Mouse (Mus musculus) G1E (cell line): ENCODE measurements around the gene Map4. TPM values are rescaled to one million over a fixed set of nuclear protein-coding genes. Genes with fewer than 3 reads are reported as not detected.
"Not testable (repeated sequence)": the region's sequence is repeated elsewhere in the genome, so short reads cannot be mapped to it uniquely, and the experiment has no call there.

ENCODE experiments used
- ATAC-seq: 2 replicates; pipeline ENCODE4 v1.8.0; 2016; ENCODE audit warnings: mild to moderate bottlenecking; ENCODE audit not compliant: insufficient number of reproducible peaks, poor library complexity, low FRiP score, severe bottlenecking; ENCODE audit errors: extremely low read depth
- DNase-seq: peaks from one replicate; pipeline ENCODE4 v3.0.0; 2012; ENCODE audit warnings: low spot score
- H3K27me3 ChIP-seq: 2 replicates; pipeline ENCODE4 v1.6.1; 2012; ENCODE audit warnings: mild to moderate bottlenecking, low read length, inconsistent platforms; ENCODE audit not compliant: insufficient read depth
- H3K36me3 ChIP-seq: replicated peaks from 2 replicates; pipeline ENCODE3; 2012; ENCODE audit warnings: mild to moderate bottlenecking, inconsistent platforms
- H3K4me1 ChIP-seq: 2 replicates; pipeline ENCODE4 v1.6.1; 2012; ENCODE audit warnings: low read depth, low read length, inconsistent platforms, mixed read lengths; ENCODE audit not compliant: insufficient read depth
- H3K4me3 ChIP-seq: 2 replicates; pipeline ENCODE4 v1.5.1; 2012; ENCODE audit warnings: low read depth, mild to moderate bottlenecking, inconsistent platforms, low read length, moderate library complexity, mixed read lengths
- H3K9me3 ChIP-seq: replicated peaks from 2 replicates; pipeline ENCODE4 v1.6.1; 2012; ENCODE audit warnings: inconsistent platforms
- CTCF ChIP-seq: IDR thresholded peaks from 2 replicates; pipeline ENCODE4 v1.5.1; 2012; ENCODE audit warnings: low read depth, low read length, inconsistent platforms, mixed read lengths
- GATA1 ChIP-seq: IDR thresholded peaks from 2 replicates; pipeline ENCODE4 v1.6.1; 2012; ENCODE audit warnings: borderline replicate concordance, low read length, inconsistent platforms, mixed read lengths
- GATA2 ChIP-seq: IDR thresholded peaks from 2 replicates; pipeline ENCODE4 v1.6.1; 2012; ENCODE audit warnings: low read depth, low read length, inconsistent platforms, borderline replicate concordance
- POLR2AphosphoS5 ChIP-seq: IDR thresholded peaks from 2 replicates; pipeline ENCODE4 v1.6.1; 2012; ENCODE audit warnings: low read depth, low read length, inconsistent platforms; ENCODE audit not compliant: insufficient replicate concordance
- TAL1 ChIP-seq: conservative IDR thresholded peaks from 2 replicates; pipeline ENCODE4 v1.6.1; 2012; ENCODE audit warnings: low read depth, low read length, inconsistent platforms, mixed read lengths
- polyA plus RNA-seq: library from polyadenylated mRNA; stranded (reverse); fragments of >175 nt; gene quantifications from 2 replicates; pipeline ENCODE4 v1.2.3, GENCODE M21; 2012
- total RNA-seq, 2 experiments: library from RNA; stranded (forward) in 1 of 2; stranded (reverse) in 1 of 2; fragments of 200-1000 nt in 1 of 2; fragments of >200 nt in 1 of 2; fragmentation: Nextera tagmentation in 1 of 2; gene quantifications; 2 replicates each; pipeline ENCODE4 v1.2.3; 2014 to 2017

Map4 gene
- total and polyA plus RNA-seq, 3 experiments = 27.2 to 69.3 (median 47.5) TPM

DNA sequence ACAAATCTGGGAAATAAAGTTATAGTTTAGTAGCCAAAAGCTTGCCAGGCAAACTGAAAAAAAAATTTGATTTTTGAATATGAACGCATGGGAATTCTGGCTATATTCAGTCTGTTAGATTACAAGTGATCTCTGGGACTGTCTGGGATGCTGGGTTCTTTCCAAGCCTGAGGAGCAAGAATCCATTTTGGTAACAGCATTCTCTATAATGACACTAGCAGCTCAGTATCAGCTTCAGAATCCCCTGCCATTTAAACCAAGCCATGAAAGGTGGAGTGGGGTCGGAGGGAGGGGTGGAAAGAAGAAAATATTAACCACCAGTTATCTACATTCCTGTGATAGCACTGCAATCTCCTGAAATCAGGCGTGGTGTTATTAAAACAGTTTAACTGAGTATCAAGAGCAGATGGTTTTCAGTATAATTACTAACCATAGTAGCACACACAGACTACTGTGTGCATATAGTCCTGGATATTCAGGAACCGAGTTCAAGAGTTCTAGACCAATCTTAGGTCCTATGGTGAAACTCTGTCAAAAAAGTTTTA, 38.6 kb downstream of the Map4 start:
- Histone ChIP-seq H3K27me3 (no peaks in the 10 kb centered on the region), H3K4me1 (peaks cover 27% of the 10 kb centered on the region), H3K4me3 (no peak overlapping the region), H3K9me3 (no peaks in the 10 kb centered on the region), H3K36me3 (no peaks in the 10 kb centered on the region)
- TF ChIP-seq CTCF = no peak
- TF ChIP-seq TAL1 = no peak
- TF ChIP-seq GATA2 = no peak
- TF ChIP-seq POLR2AphosphoS5 = no peak
- TF ChIP-seq GATA1 = no peak
- no peak for DNase-seq
- ATAC-seq = no peak

- not testable (repeated sequence) for H3K36me3 ChIP-seq, H3K27me3 ChIP-seq, H3K4me3 ChIP-seq, DNase-seq, ATAC-seq, H3K9me3 ChIP-seq
- H3K4me1 ChIP-seq = peaks cover 27% of the 10 kb centered on the region
These were observed 40.5 kb downstream of the Map4 start for GRCm38 (mm10) chr9:109971711-109972110.

DNA sequence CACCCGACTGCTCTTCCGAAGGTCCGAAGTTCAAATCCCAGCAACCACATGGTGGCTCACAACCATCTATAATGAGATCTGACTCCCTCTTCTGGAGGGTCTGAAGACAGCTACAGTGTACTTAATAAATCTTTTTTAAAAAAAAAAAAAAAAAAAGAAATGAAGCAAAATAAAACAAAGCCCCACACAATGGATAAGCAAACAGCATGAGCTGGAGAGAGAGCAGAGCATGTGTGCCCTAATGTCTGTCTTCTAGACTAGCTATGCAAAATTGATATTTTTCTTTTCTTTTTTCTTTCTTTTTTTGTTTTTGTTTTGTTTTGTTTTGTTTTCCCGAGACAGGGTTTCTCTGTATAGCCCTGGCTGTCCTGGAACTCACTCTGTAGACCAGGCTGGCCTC, 49.0 kb downstream of the Map4 start:
- ATAC-seq, H3K4me1 ChIP-seq, H3K27me3 ChIP-seq, H3K9me3 ChIP-seq, H3K4me3 ChIP-seq, DNase-seq: not testable (repeated sequence)
- peaks cover 10% of the 10 kb centered on the region for H3K36me3 ChIP-seq

GRCm38 (mm10) chr9:109985416-109985815, 54.2 kb downstream of the Map4 start:
- Histone ChIP-seq H3K4me3 (no peak overlapping the region), H3K27me3 (no peaks in the 10 kb centered on the region), H3K36me3 (peaks cover 6% of the 10 kb centered on the region), H3K4me1 (no peaks in the 10 kb centered on the region), H3K9me3 (no peaks in the 10 kb centered on the region)
- ATAC-seq (peak; percentile 57), DNase-seq (peak; percentile 25)
- TF ChIP-seq POLR2AphosphoS5 (no peak), CTCF (peak; percentile 40; the same call in 1 of the 2 replicates)

- Histone ChIP-seq H3K27me3 (no peaks in the 10 kb centered on the region), H3K9me3 (no peaks in the 10 kb centered on the region), H3K4me1 (no peaks in the 10 kb centered on the region), H3K36me3 (no peaks in the 10 kb centered on the region), H3K4me3 (no peak overlapping the region)
- ATAC-seq (no peak), DNase-seq (no peak)
- TF ChIP-seq CTCF = no peak
- TF ChIP-seq GATA2 = no peak
- TF ChIP-seq TAL1 = no peak
- no peak for TF ChIP-seq POLR2AphosphoS5
- TF ChIP-seq GATA1 = no peak
These were observed 57.8 kb downstream of the Map4 start for GRCm38 (mm10) chr9:109989084-109989483.

DNA sequence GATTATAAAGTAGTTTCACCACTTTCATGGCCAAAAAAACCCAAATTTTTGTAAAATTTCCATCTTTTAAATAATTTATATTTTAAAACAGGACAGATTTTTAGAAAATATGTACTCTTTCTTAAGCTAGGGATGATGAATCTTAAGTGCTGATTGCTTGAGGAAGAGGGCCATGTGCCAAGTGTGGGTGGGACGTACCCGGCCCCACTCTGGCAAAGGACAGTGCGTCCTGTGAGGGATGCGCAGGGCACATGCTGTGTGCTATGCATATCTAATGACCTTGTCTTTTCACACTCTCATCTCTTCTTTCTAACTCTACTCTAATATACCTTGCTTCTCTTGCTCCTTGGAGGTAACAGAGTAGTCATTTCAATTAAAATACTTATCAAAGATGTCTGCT, 66.2 kb downstream of the Map4 start:
- no peak for ATAC-seq
- no peak overlapping the region for H3K4me3 ChIP-seq
- H3K36me3 ChIP-seq = no peaks in the 10 kb centered on the region
- H3K4me1 ChIP-seq = no peaks in the 10 kb centered on the region
- H3K9me3 ChIP-seq = no peaks in the 10 kb centered on the region
- TF ChIP-seq TAL1 (no peak), POLR2AphosphoS5 (no peak), GATA2 (no peak), CTCF (no peak), GATA1 (no peak)
- DNase-seq = no peak
- no peaks in the 10 kb centered on the region for H3K27me3 ChIP-seq

DNA sequence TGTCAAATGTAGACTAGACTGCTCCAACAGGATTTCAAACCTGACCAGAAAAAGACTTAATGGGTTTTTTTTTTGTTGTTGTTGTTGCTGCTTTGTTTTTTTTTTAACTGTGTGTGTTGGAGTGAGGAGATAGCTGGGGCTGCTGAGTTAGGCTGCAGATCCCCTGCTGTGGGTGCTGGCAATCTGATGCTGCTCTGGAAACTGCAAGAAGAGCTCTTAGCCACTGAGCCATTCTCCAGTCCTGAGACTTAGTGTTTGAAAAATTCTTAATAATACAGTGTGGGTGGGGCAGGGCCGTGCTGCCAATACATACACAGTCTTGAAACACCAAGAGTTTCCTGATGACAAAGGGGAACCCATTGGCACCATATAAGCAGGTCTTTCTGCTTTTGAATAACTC, 70.7 kb downstream of the Map4 start:
- Histone ChIP-seq H3K4me3 (no peak overlapping the region), H3K36me3 (peaks cover 2% of the 10 kb centered on the region), H3K27me3 (no peaks in the 10 kb centered on the region), H3K9me3 (no peaks in the 10 kb centered on the region), H3K4me1 (no peaks in the 10 kb centered on the region)
- DNase-seq (no peak), ATAC-seq (no peak)
- TF ChIP-seq POLR2AphosphoS5 (no peak), TAL1 (no peak), GATA2 (no peak), GATA1 (no peak)
